Mouse (Mus musculus): ENCODE results near the gene Syngr3. TPM values are rescaled to one million over a fixed set of nuclear protein-coding genes. Genes with fewer than 3 reads are reported as not detected.

The Syngr3 gene
- polyA plus RNA-seq, 1 experiment from 2014 or later: 11.9 TPM

GRCm38 (mm10) chr17:24730787-24731186 lies 41.0 kb upstream of the Syngr3 start:
- WGBS: 82% methylated on average over 14 of the region's 14 CpGs

GRCm38 (mm10) chr17:24729067-24729466 lies 39.3 kb upstream of the Syngr3 start:
- no peak overlapping the region for H3K9ac ChIP-seq (ENCODE audit: low read depth, low read length)
- no peaks in the 10 kb centered on the region for H3K9me3 ChIP-seq (ENCODE audit: control insufficient read depth, low read length)
- no peak for DNase-seq (ENCODE audit: low spot score)
- H3K4me2 ChIP-seq (replicated peaks; ENCODE audit: low read depth, low read length): no peak overlapping the region
- 88% methylated on average over 6 of the region's 6 CpGs for WGBS
- ATAC-seq (ENCODE audit: low FRiP score): no peak
- H3K4me3 ChIP-seq (ENCODE audit: low read depth, low read length): no peak overlapping the region
- no peak overlapping the region for H3K27ac ChIP-seq (ENCODE audit: low read depth, low read length)
- H3K36me3 ChIP-seq (ENCODE audit: control insufficient read depth, insufficient read depth, low read length): no peaks in the 10 kb centered on the region
- no peaks in the 10 kb centered on the region for H3K4me1 ChIP-seq (replicated peaks; ENCODE audit: control insufficient read depth, insufficient read depth, low read length)
- no peaks in the 10 kb centered on the region; the same call in 1 of the 2 replicates for H3K27me3 ChIP-seq (ENCODE audit: control insufficient read depth, insufficient read depth, low read length)

More at GRCm38 (mm10) chr17:24730787-24731186, 41.0 kb upstream of the Syngr3 start:
- Histone ChIP-seq H3K27me3 (ENCODE audit: control insufficient read depth, insufficient read depth, low read length) (no peaks in the 10 kb centered on the region; the same call in 1 of the 2 replicates), H3K4me2 (replicated peaks; ENCODE audit: low read depth, low read length) (no peak overlapping the region), H3K4me1 (replicated peaks; ENCODE audit: control insufficient read depth, insufficient read depth, low read length) (no peaks in the 10 kb centered on the region), H3K27ac (ENCODE audit: low read depth, low read length) (no peak overlapping the region), H3K36me3 (ENCODE audit: control insufficient read depth, insufficient read depth, low read length) (no peaks in the 10 kb centered on the region), H3K4me3 (ENCODE audit: low read depth, low read length) (no peak overlapping the region), H3K9ac (ENCODE audit: low read depth, low read length) (no peak overlapping the region), H3K9me3 (ENCODE audit: control insufficient read depth, low read length) (no peaks in the 10 kb centered on the region)
- DNase-seq (ENCODE audit: low spot score) (no peak), ATAC-seq (ENCODE audit: low FRiP score) (no peak)

GRCm38 (mm10) chr17:24728184-24728583 lies 38.4 kb upstream of the Syngr3 start:
- ATAC-seq (ENCODE audit: low FRiP score) (no peak), DNase-seq (ENCODE audit: low spot score) (no peak)
- Histone ChIP-seq H3K36me3 (ENCODE audit: control insufficient read depth, insufficient read depth, low read length) (no peaks in the 10 kb centered on the region), H3K4me3 (ENCODE audit: low read depth, low read length) (no peak overlapping the region), H3K27ac (ENCODE audit: low read depth, low read length) (no peak overlapping the region), H3K4me2 (replicated peaks; ENCODE audit: low read depth, low read length) (no peak overlapping the region), H3K4me1 (replicated peaks; ENCODE audit: control insufficient read depth, insufficient read depth, low read length) (peaks cover 4% of the 10 kb centered on the region; the same call in 1 of the 2 replicates), H3K9me3 (ENCODE audit: control insufficient read depth, low read length) (no peaks in the 10 kb centered on the region), H3K27me3 (ENCODE audit: control insufficient read depth, insufficient read depth, low read length) (no peaks in the 10 kb centered on the region; the same call in 1 of the 2 replicates), H3K9ac (ENCODE audit: low read depth, low read length) (no peak overlapping the region)
- 78% methylated on average over 17 of the region's 17 CpGs for WGBS

- 73% methylated on average over 2 of the region's 2 CpGs for WGBS
These were observed 37.9 kb upstream of the Syngr3 start, which contains the start of gene Rpl3l for GRCm38 (mm10) chr17:24727618-24728017. Gene Rpl3l, plus strand, starts transcription at chr17:24727820.

GRCm38 (mm10) chr17:24725637-24726390 lies 36.1 kb upstream of the Syngr3 start:
- Histone ChIP-seq H3K27me3 (ENCODE audit: control insufficient read depth, insufficient read depth, low read length) (no peaks in the 10 kb centered on the region; the same call in 1 of the 2 replicates), H3K4me1 (replicated peaks; ENCODE audit: control insufficient read depth, insufficient read depth, low read length) (peaks cover 10% of the 10 kb centered on the region), H3K9ac (ENCODE audit: low read depth, low read length) (no peak overlapping the region), H3K4me2 (replicated peaks; ENCODE audit: low read depth, low read length) (no peak overlapping the region), H3K27ac (ENCODE audit: low read depth, low read length) (no peak overlapping the region), H3K36me3 (ENCODE audit: control insufficient read depth, insufficient read depth, low read length) (0 out of 2 replicates have a peak, but pooled peaks cover 4% of the 10 kb centered on the region), H3K9me3 (ENCODE audit: control insufficient read depth, low read length) (no peaks in the 10 kb centered on the region), H3K4me3 (ENCODE audit: low read depth, low read length) (no peak overlapping the region)
- ATAC-seq (ENCODE audit: low FRiP score) (no peak), DNase-seq (ENCODE audit: low spot score) (no peak)
- WGBS: 71% methylated on average over 3 of the region's 3 CpGs

More at GRCm38 (mm10) chr17:24727618-24728017, 37.9 kb upstream of the Syngr3 start, which contains the start of gene Rpl3l:
- DNase-seq (ENCODE audit: low spot score) (no peak), ATAC-seq (ENCODE audit: low FRiP score) (no peak)
- no peak within 1 kb of the TSS for H3K4me2 ChIP-seq (replicated peaks; ENCODE audit: low read depth, low read length)
- no peaks in the 10 kb centered on the region for H3K36me3 ChIP-seq (ENCODE audit: control insufficient read depth, insufficient read depth, low read length)
- H3K4me3 ChIP-seq (ENCODE audit: low read depth, low read length): no peak within 1 kb of the TSS
- H3K9me3 ChIP-seq (ENCODE audit: control insufficient read depth, low read length): no peaks in the 10 kb centered on the region
- H3K27ac ChIP-seq (ENCODE audit: low read depth, low read length): no peak within 1 kb of the TSS
- peaks cover 5% of the 10 kb centered on the region for H3K4me1 ChIP-seq (replicated peaks; ENCODE audit: control insufficient read depth, insufficient read depth, low read length)
- H3K9ac ChIP-seq (ENCODE audit: low read depth, low read length): no peak within 1 kb of the TSS
- H3K27me3 ChIP-seq (ENCODE audit: control insufficient read depth, insufficient read depth, low read length): no peaks in the 10 kb centered on the region; the same call in 1 of the 2 replicates

GRCm38 (mm10) chr17:24724184-24724583 lies 34.4 kb upstream of the Syngr3 start, which contains the start of gene Ndufb10:
Gene Ndufb10, minus strand, starts transcription at chr17:24724478.
- 0% methylated on average over 30 of the region's 30 CpGs for WGBS
- no peaks in the 10 kb centered on the region; the same call in 1 of the 2 replicates for H3K27me3 ChIP-seq (ENCODE audit: control insufficient read depth, insufficient read depth, low read length)
- H3K36me3 ChIP-seq (ENCODE audit: control insufficient read depth, insufficient read depth, low read length): 0 out of 2 replicates have a peak, but pooled peaks cover 4% of the 10 kb centered on the region
- peak within 1 kb of the TSS; percentile 77 for H3K4me2 ChIP-seq (replicated peaks; ENCODE audit: low read depth, low read length)
- H3K27ac ChIP-seq (ENCODE audit: low read depth, low read length): peak within 1 kb of the TSS; percentile 37
- DNase-seq (ENCODE audit: low spot score) (peak; percentile 100), ATAC-seq (ENCODE audit: low FRiP score) (peak; percentile 76)
- H3K9ac ChIP-seq (ENCODE audit: low read depth, low read length): peak within 1 kb of the TSS; percentile 84
- H3K4me1 ChIP-seq (replicated peaks; ENCODE audit: control insufficient read depth, insufficient read depth, low read length): peaks cover 10% of the 10 kb centered on the region
- peak within 1 kb of the TSS; percentile 85 for H3K4me3 ChIP-seq (ENCODE audit: low read depth, low read length)
- no peaks in the 10 kb centered on the region for H3K9me3 ChIP-seq (ENCODE audit: control insufficient read depth, low read length)

GRCm38 (mm10) chr17:24723881-24724180 lies 34.1 kb upstream of the Syngr3 start:
- Histone ChIP-seq H3K4me1 (replicated peaks; ENCODE audit: control insufficient read depth, insufficient read depth, low read length) (peaks cover 10% of the 10 kb centered on the region), H3K4me2 (replicated peaks; ENCODE audit: low read depth, low read length) (peak overlapping the region; percentile 77), H3K36me3 (ENCODE audit: control insufficient read depth, insufficient read depth, low read length) (0 out of 2 replicates have a peak, but pooled peaks cover 4% of the 10 kb centered on the region), H3K27ac (ENCODE audit: low read depth, low read length) (peak overlapping the region; percentile 37), H3K9me3 (ENCODE audit: control insufficient read depth, low read length) (no peaks in the 10 kb centered on the region), H3K27me3 (ENCODE audit: control insufficient read depth, insufficient read depth, low read length) (no peaks in the 10 kb centered on the region; the same call in 1 of the 2 replicates), H3K9ac (ENCODE audit: low read depth, low read length) (peak overlapping the region; percentile 84), H3K4me3 (ENCODE audit: low read depth, low read length) (peak overlapping the region; percentile 85)
- no peak for ATAC-seq (ENCODE audit: low FRiP score)
- WGBS: under 1% methylated on average over 15 of the region's 15 CpGs
- no peak for DNase-seq (ENCODE audit: low spot score)

GRCm38 (mm10) chr17:24723122-24723880 lies 33.5 kb upstream of the Syngr3 start:
- ATAC-seq (ENCODE audit: low FRiP score) (no peak), DNase-seq (ENCODE audit: low spot score) (no peak)
- Histone ChIP-seq H3K4me2 (replicated peaks; ENCODE audit: low read depth, low read length) (peak overlapping the region; percentile 77), H3K4me1 (replicated peaks; ENCODE audit: control insufficient read depth, insufficient read depth, low read length) (peaks cover 10% of the 10 kb centered on the region), H3K36me3 (ENCODE audit: control insufficient read depth, insufficient read depth, low read length) (0 out of 2 replicates have a peak, but pooled peaks cover 4% of the 10 kb centered on the region), H3K4me3 (ENCODE audit: low read depth, low read length) (peak overlapping the region; percentile 85), H3K27me3 (ENCODE audit: control insufficient read depth, insufficient read depth, low read length) (no peaks in the 10 kb centered on the region; the same call in 1 of the 2 replicates), H3K9me3 (ENCODE audit: control insufficient read depth, low read length) (no peaks in the 10 kb centered on the region), H3K9ac (ENCODE audit: low read depth, low read length) (peak overlapping the region; percentile 84), H3K27ac (ENCODE audit: low read depth, low read length) (peak overlapping the region; percentile 17; the same call in 1 of the 2 replicates)
- WGBS: 4% methylated on average over 12 of the region's 12 CpGs

Data from hindbrain, embryonic 11.5 days (tissue).